Mouse (Mus musculus): Measurements from ENCODE around the gene Kri1. TPM values are rescaled to one million over a fixed set of nuclear protein-coding genes. Genes with fewer than 3 reads are reported as not detected.
A peak's percentile ranks its signal among the peaks of the same experiment; 100 is the strongest.
"Not testable (repeated sequence)": the region's sequence is repeated elsewhere in the genome, so short reads cannot be mapped to it uniquely, and the experiment has no call there.

The Kri1 gene
- polyA plus RNA-seq, 1 experiment from 2014 or later = 15.6 TPM

- no peaks in the 10 kb centered on the region for H3K36me3 ChIP-seq (replicated peaks; ENCODE audit: control insufficient read depth, insufficient read depth)
- WGBS = 89% methylated on average over 7 of the region's 7 CpGs
- H3K9me3 ChIP-seq (ENCODE audit: control insufficient read depth, low read length) = no peaks in the 10 kb centered on the region
- no peak overlapping the region for H3K9ac ChIP-seq
- H3K4me1 ChIP-seq (replicated peaks; ENCODE audit: control insufficient read depth, insufficient read depth, low read length) = no peaks in the 10 kb centered on the region
- no peak overlapping the region for H3K4me3 ChIP-seq (replicated peaks; ENCODE audit: low read length)
- ATAC-seq (ENCODE audit: low FRiP score) (no peak), DNase-seq (ENCODE audit: low spot score) (no peak)
- no peak overlapping the region for H3K27ac ChIP-seq
- H3K4me2 ChIP-seq (replicated peaks) = no peak overlapping the region
- H3K27me3 ChIP-seq (ENCODE audit: control insufficient read depth, insufficient read depth, low read length) = no peaks in the 10 kb centered on the region
Observed at GRCm38 (mm10) chr9:21305065-21305464, 17.3 kb upstream of the Kri1 start.

- no peaks in the 10 kb centered on the region for H3K4me1 ChIP-seq (replicated peaks; ENCODE audit: control insufficient read depth, insufficient read depth, low read length)
- 87% methylated on average over 10 of the region's 10 CpGs for WGBS
- no peak for ATAC-seq (ENCODE audit: low FRiP score)
Observed at GRCm38 (mm10) chr9:21299014-21299413, 11.2 kb upstream of the Kri1 start.

GRCm38 (mm10) chr9:21292271-21292670 is 4.5 kb upstream of the Kri1 start:
- H3K27me3 ChIP-seq (ENCODE audit: control insufficient read depth, insufficient read depth, low read length) = no peaks in the 10 kb centered on the region
- H3K4me3 ChIP-seq (replicated peaks; ENCODE audit: low read length) = no peak overlapping the region
- no peak overlapping the region for H3K4me2 ChIP-seq (replicated peaks)
- no peak overlapping the region for H3K9ac ChIP-seq
- DNase-seq (ENCODE audit: low spot score) (no peak), ATAC-seq (ENCODE audit: low FRiP score) (no peak)
- H3K27ac ChIP-seq = no peak overlapping the region
- 96% methylated on average over 3 of the region's 3 CpGs for WGBS
- no peaks in the 10 kb centered on the region for H3K9me3 ChIP-seq (ENCODE audit: control insufficient read depth, low read length)
- H3K4me1 ChIP-seq (replicated peaks; ENCODE audit: control insufficient read depth, insufficient read depth, low read length) = peaks cover 23% of the 10 kb centered on the region
- H3K36me3 ChIP-seq (replicated peaks; ENCODE audit: control insufficient read depth, insufficient read depth) = no peaks in the 10 kb centered on the region

More at GRCm38 (mm10) chr9:21299014-21299413, 11.2 kb upstream of the Kri1 start:
- no peaks in the 10 kb centered on the region for H3K36me3 ChIP-seq (replicated peaks; ENCODE audit: control insufficient read depth, insufficient read depth)
- H3K27ac ChIP-seq = no peak overlapping the region
- no peak overlapping the region for H3K9ac ChIP-seq
- no peaks in the 10 kb centered on the region for H3K27me3 ChIP-seq (ENCODE audit: control insufficient read depth, insufficient read depth, low read length)
- no peak overlapping the region for H3K4me3 ChIP-seq (replicated peaks; ENCODE audit: low read length)
- H3K4me2 ChIP-seq (replicated peaks) = no peak overlapping the region
- no peaks in the 10 kb centered on the region for H3K9me3 ChIP-seq (ENCODE audit: control insufficient read depth, low read length)
- DNase-seq (ENCODE audit: low spot score) = no peak

GRCm38 (mm10) chr9:21291868-21292267 is 4.1 kb upstream of the Kri1 start:
- not testable (repeated sequence) for H3K9me3 ChIP-seq (ENCODE audit: control insufficient read depth, low read length); H3K27ac ChIP-seq; DNase-seq (ENCODE audit: low spot score); H3K36me3 ChIP-seq (replicated peaks; ENCODE audit: control insufficient read depth, insufficient read depth); ATAC-seq (ENCODE audit: low FRiP score); H3K27me3 ChIP-seq (ENCODE audit: control insufficient read depth, insufficient read depth, low read length)
- H3K9ac ChIP-seq = peak overlapping the region; percentile 16; the same call in 1 of the 2 replicates
- WGBS = 23% methylated on average over 7 of the region's 7 CpGs
- H3K4me3 ChIP-seq (replicated peaks; ENCODE audit: low read length) = peak overlapping the region; percentile 66; the same call in 1 of the 2 replicates
- H3K4me1 ChIP-seq (replicated peaks; ENCODE audit: control insufficient read depth, insufficient read depth, low read length) = peaks cover 27% of the 10 kb centered on the region
- peak overlapping the region; percentile 58 for H3K4me2 ChIP-seq (replicated peaks)

GRCm38 (mm10) chr9:21291022-21291787 is 3.4 kb upstream of the Kri1 start, which contains the start of gene Cdkn2d:
Gene Cdkn2d, minus strand, starts transcription at chr9:21291407.
- peak within 1 kb of the TSS; percentile 66 for H3K4me3 ChIP-seq (replicated peaks; ENCODE audit: low read length)
- peak; percentile 97 for ATAC-seq (ENCODE audit: low FRiP score)
- H3K27ac ChIP-seq = peak within 1 kb of the TSS; percentile 77
- H3K36me3 ChIP-seq (replicated peaks; ENCODE audit: control insufficient read depth, insufficient read depth) = no peaks in the 10 kb centered on the region
- H3K9ac ChIP-seq = peak within 1 kb of the TSS; percentile 73
- peaks cover 33% of the 10 kb centered on the region for H3K4me1 ChIP-seq (replicated peaks; ENCODE audit: control insufficient read depth, insufficient read depth, low read length)
- under 1% methylated on average over 48 of the region's 51 CpGs for WGBS
- H3K27me3 ChIP-seq (ENCODE audit: control insufficient read depth, insufficient read depth, low read length) = no peaks in the 10 kb centered on the region
- peak; percentile 96 for DNase-seq (ENCODE audit: low spot score)
- H3K4me2 ChIP-seq (replicated peaks) = peak within 1 kb of the TSS; percentile 58
- no peaks in the 10 kb centered on the region for H3K9me3 ChIP-seq (ENCODE audit: control insufficient read depth, low read length)

- under 1% methylated on average over 20 of the region's 20 CpGs for WGBS
Observed at GRCm38 (mm10) chr9:21290589-21290988, 2.8 kb upstream of the Kri1 start.

GRCm38 (mm10) chr9:21289337-21289671 is 1.5 kb upstream of the Kri1 start:
- 88% methylated on average over 2 of the region's 2 CpGs for WGBS
- ATAC-seq (ENCODE audit: low FRiP score) (no peak), DNase-seq (ENCODE audit: low spot score) (no peak)
- H3K4me3 ChIP-seq (replicated peaks; ENCODE audit: low read length) = peak overlapping the region; percentile 66; the same call in 1 of the 2 replicates
- no peaks in the 10 kb centered on the region for H3K27me3 ChIP-seq (ENCODE audit: control insufficient read depth, insufficient read depth, low read length)
- peaks cover 15% of the 10 kb centered on the region for H3K36me3 ChIP-seq (replicated peaks; ENCODE audit: control insufficient read depth, insufficient read depth)
- H3K9ac ChIP-seq = no peak overlapping the region
- peak overlapping the region; percentile 58 for H3K4me2 ChIP-seq (replicated peaks)
- H3K9me3 ChIP-seq (ENCODE audit: control insufficient read depth, low read length) = no peaks in the 10 kb centered on the region
- H3K4me1 ChIP-seq (replicated peaks; ENCODE audit: control insufficient read depth, insufficient read depth, low read length) = peaks cover 33% of the 10 kb centered on the region
- no peak overlapping the region for H3K27ac ChIP-seq

More at GRCm38 (mm10) chr9:21290589-21290988, 2.8 kb upstream of the Kri1 start:
- peak; percentile 56 for DNase-seq (ENCODE audit: low spot score)
- peak overlapping the region; percentile 73 for H3K9ac ChIP-seq
- H3K9me3 ChIP-seq (ENCODE audit: control insufficient read depth, low read length) = no peaks in the 10 kb centered on the region
- H3K4me3 ChIP-seq (replicated peaks; ENCODE audit: low read length) = peak overlapping the region; percentile 66
- peaks cover 33% of the 10 kb centered on the region for H3K4me1 ChIP-seq (replicated peaks; ENCODE audit: control insufficient read depth, insufficient read depth, low read length)
- no peaks in the 10 kb centered on the region for H3K27me3 ChIP-seq (ENCODE audit: control insufficient read depth, insufficient read depth, low read length)
- H3K27ac ChIP-seq = peak overlapping the region; percentile 77
- peak overlapping the region; percentile 58 for H3K4me2 ChIP-seq (replicated peaks)
- ATAC-seq (ENCODE audit: low FRiP score) = no peak
- peaks cover 3% of the 10 kb centered on the region; the same call in 1 of the 2 replicates for H3K36me3 ChIP-seq (replicated peaks; ENCODE audit: control insufficient read depth, insufficient read depth)

GRCm38 (mm10) chr9:21288404-21289336 is 901 bp upstream of the Kri1 start:
- H3K36me3 ChIP-seq (replicated peaks; ENCODE audit: control insufficient read depth, insufficient read depth) = peaks cover 22% of the 10 kb centered on the region
- H3K27me3 ChIP-seq (ENCODE audit: control insufficient read depth, insufficient read depth, low read length) = no peaks in the 10 kb centered on the region
- ATAC-seq (ENCODE audit: low FRiP score) (no peak), DNase-seq (ENCODE audit: low spot score) (no peak)
- WGBS = 80% methylated on average over 13 of the region's 13 CpGs
- peak overlapping the region; percentile 66 for H3K9ac ChIP-seq
- peak overlapping the region; percentile 51 for H3K4me3 ChIP-seq (replicated peaks; ENCODE audit: low read length)
- H3K4me1 ChIP-seq (replicated peaks; ENCODE audit: control insufficient read depth, insufficient read depth, low read length) = peaks cover 33% of the 10 kb centered on the region
- peak overlapping the region; percentile 87 for H3K27ac ChIP-seq
- no peaks in the 10 kb centered on the region for H3K9me3 ChIP-seq (ENCODE audit: control insufficient read depth, low read length)
- H3K4me2 ChIP-seq (replicated peaks) = peak overlapping the region; percentile 72

- no peaks in the 10 kb centered on the region for H3K27me3 ChIP-seq (ENCODE audit: control insufficient read depth, insufficient read depth, low read length)
- H3K27ac ChIP-seq = peak overlapping the region; percentile 87; the same call in 1 of the 2 replicates
- ATAC-seq (ENCODE audit: low FRiP score) (no peak), DNase-seq (ENCODE audit: low spot score) (no peak)
- H3K9me3 ChIP-seq (ENCODE audit: control insufficient read depth, low read length) = no peaks in the 10 kb centered on the region
- peak overlapping the region; percentile 66 for H3K9ac ChIP-seq
- H3K4me2 ChIP-seq (replicated peaks) = peak overlapping the region; percentile 72
- H3K4me3 ChIP-seq (replicated peaks; ENCODE audit: low read length) = peak overlapping the region; percentile 51
- peaks cover 35% of the 10 kb centered on the region for H3K36me3 ChIP-seq (replicated peaks; ENCODE audit: control insufficient read depth, insufficient read depth)
- H3K4me1 ChIP-seq (replicated peaks; ENCODE audit: control insufficient read depth, insufficient read depth, low read length) = peaks cover 33% of the 10 kb centered on the region
- 65% methylated on average over 3 of the region's 3 CpGs for WGBS
Observed at GRCm38 (mm10) chr9:21286753-21287152, 1.0 kb downstream of the Kri1 start.
